Mouse (Mus musculus) CD8-positive naive resting alpha-beta T cell, adult 2 months (primary cell): ENCODE data around the gene Slc10a7.

Experiments used
- DNase-seq, 2 experiments: peaks; one replicate each; pipeline ENCODE4 v3.0.0; 2022; ENCODE audit warnings: low read depth in 2 of 2, low spot score in 2 of 2

Gene Slc10a7

GRCm38 (mm10) chr8:78732410-78732809 is 223.3 kb downstream of the Slc10a7 start:
- DNase-seq, result no peak

- no peak for DNase-seq
These were observed 223.9 kb downstream of the Slc10a7 start for GRCm38 (mm10) chr8:78732995-78733512.

GRCm38 (mm10) chr8:78734721-78735517 is 225.8 kb downstream of the Slc10a7 start:
- DNase-seq, result no peak

- no peak for DNase-seq
These were observed 229.2 kb downstream of the Slc10a7 start for GRCm38 (mm10) chr8:78738304-78738703.

- no peak for DNase-seq
These were observed 231.8 kb downstream of the Slc10a7 start for GRCm38 (mm10) chr8:78740936-78741335.

- DNase-seq, result no peak
These were observed 232.3 kb downstream of the Slc10a7 start for GRCm38 (mm10) chr8:78741496-78741895.

- DNase-seq, result no peak
These were observed 232.8 kb downstream of the Slc10a7 start for GRCm38 (mm10) chr8:78741965-78742364.

GRCm38 (mm10) chr8:78742453-78742852 is 233.3 kb downstream of the Slc10a7 start:
- no peak for DNase-seq

- DNase-seq, result no peak
These were observed 237.9 kb downstream of the Slc10a7 start for GRCm38 (mm10) chr8:78747052-78747451.

GRCm38 (mm10) chr8:78748701-78749100 is 239.6 kb downstream of the Slc10a7 start:
- no peak for DNase-seq

GRCm38 (mm10) chr8:78749861-78750825 is 241.0 kb downstream of the Slc10a7 start:
- no peak for DNase-seq

- DNase-seq, result no peak
These were observed 242.0 kb downstream of the Slc10a7 start for GRCm38 (mm10) chr8:78751151-78751550.

GRCm38 (mm10) chr8:78754986-78755385 is 245.8 kb downstream of the Slc10a7 start:
- no peak for DNase-seq

GRCm38 (mm10) chr8:78759139-78759538 is 250.0 kb downstream of the Slc10a7 start:
- DNase-seq, result no peak

GRCm38 (mm10) chr8:78764976-78765375 is 255.8 kb downstream of the Slc10a7 start:
- no peak for DNase-seq

- DNase-seq, result no peak
These were observed 256.4 kb downstream of the Slc10a7 start for GRCm38 (mm10) chr8:78765556-78765955.

- no peak for DNase-seq
These were observed 261.4 kb downstream of the Slc10a7 start for GRCm38 (mm10) chr8:78770584-78770983.

- no peak for DNase-seq
These were observed 262.1 kb downstream of the Slc10a7 start for GRCm38 (mm10) chr8:78771256-78771655.

GRCm38 (mm10) chr8:78776816-78777215 is 267.7 kb downstream of the Slc10a7 start:
- no peak for DNase-seq
